8 mouse cellular contexts compared by ENCODE assay signal in genomic region chr4:44756134-44756951, GRCm38 (mm10). TPM values are rescaled to one million over a fixed set of nuclear protein-coding genes. Genes with fewer than 3 reads are reported as not detected.
DNase-seq lines count a peak whose midpoint lies in the region; ATAC-seq lines count a peak whose summit lies in the region.

No protein-coding gene starts in this region.

- peak; percentile 99 for ATAC-seq in forebrain, embryonic 14.5 days
- ATAC-seq in neural tube, embryonic 15.5 days (ENCODE audit: low FRiP score) = peak; percentile 99

- under 1% methylated on average over 60 of the region's 60 CpGs for WGBS in forebrain, embryonic 14.5 days
- WGBS in neural tube, embryonic 15.5 days = under 1% methylated on average over 60 of the region's 60 CpGs

- intact Hi-C loops in heart, postnatal 14 days (cut with DNase I) = no loop called here

- H3K27me3 ChIP-seq in forebrain, embryonic 14.5 days (replicated peaks; ENCODE audit: control insufficient read depth, insufficient read depth, low read length) = no peaks in the 10 kb centered on the region
- H3K27me3 ChIP-seq in neural tube, embryonic 15.5 days (replicated peaks) = no peaks in the 10 kb centered on the region

- peak overlapping the region; percentile 86 for H3K4me2 ChIP-seq in forebrain, embryonic 14.5 days (ENCODE audit: low read length)
- peak overlapping the region; percentile 73 for H3K4me2 ChIP-seq in neural tube, embryonic 15.5 days

- H3K4me3 ChIP-seq in forebrain, embryonic 14.5 days (ENCODE audit: low read depth, low read length) = peak overlapping the region; percentile 87
- H3K4me3 ChIP-seq in neural tube, embryonic 15.5 days (replicated peaks) = peak overlapping the region; percentile 100

- H3K4me1 ChIP-seq in forebrain, embryonic 14.5 days (ENCODE audit: control insufficient read depth, insufficient read depth, low read length) = no peaks in the 10 kb centered on the region
- peaks cover 16% of the 10 kb centered on the region for H3K4me1 ChIP-seq in neural tube, embryonic 15.5 days

- no peaks in the 10 kb centered on the region for H3K36me3 ChIP-seq in forebrain, embryonic 14.5 days (ENCODE audit: control insufficient read depth, insufficient read depth, low read length)
- H3K36me3 ChIP-seq in neural tube, embryonic 15.5 days = no peaks in the 10 kb centered on the region

- H3K9me3 ChIP-seq in forebrain, embryonic 14.5 days (replicated peaks; ENCODE audit: control insufficient read depth, low read length) = no peaks in the 10 kb centered on the region
- H3K9me3 ChIP-seq in neural tube, embryonic 15.5 days (replicated peaks) = no peaks in the 10 kb centered on the region

- H3K27ac ChIP-seq in forebrain, embryonic 14.5 days (ENCODE audit: low read depth, low read length) = peak overlapping the region; percentile 86
- H3K27ac ChIP-seq in neural tube, embryonic 15.5 days (replicated peaks) = peak overlapping the region; percentile 94

- peak; percentile 96 for DNase-seq in ES-CJ7 (ENCODE audit: low read depth, low spot score)
- peak; percentile 86 for DNase-seq in cerebellum, adult 11 months
- DNase-seq in forebrain, embryonic 14.5 days (ENCODE audit: low spot score) = peak; percentile 98
- DNase-seq in heart, postnatal 14 days = peak; percentile 89 to 91
- DNase-seq in layer of hippocampus, adult 11-12 months (ENCODE audit: low spot score) = peak; percentile 94
- DNase-seq in lung, adult 18-20 months = peak; percentile 96 to 97
- DNase-seq in testis, postnatal 14 days (ENCODE audit: low spot score) = peak; percentile 96

- H3K9ac ChIP-seq in forebrain, embryonic 14.5 days (ENCODE audit: low read length) = peak overlapping the region; percentile 94
- H3K9ac ChIP-seq in neural tube, embryonic 15.5 days (replicated peaks) = peak overlapping the region; percentile 97

RNA-seq across cellular contexts. Expression of gene Zcchc7, which starts 0.7 kb away (rescaled TPM):
- polyA plus RNA-seq in forebrain, embryonic 14.5 days (2014; fragmentation: Nextera tagmentation; extraction: Ambion mirVana) = 23.2 and 32.1 TPM in 2 replicates
- 10 to 100 TPM; 18.6 to 22.0 TPM for total RNA-seq in heart, postnatal 14 days (2021)
- polyA plus RNA-seq in neural tube, embryonic 15.5 days (2015; fragmentation: Nextera tagmentation; extraction: Ambion mirVana) = 37.9 and 39.4 TPM in 2 replicates

RNA-seq across cellular contexts. Expression of gene Pax5, which starts 46.1 kb away (rescaled TPM):
- 0.10 and 0.20 TPM in 2 replicates for polyA plus RNA-seq in forebrain, embryonic 14.5 days (2014; fragmentation: Nextera tagmentation; extraction: Ambion mirVana)
- under 1 TPM; 0.71 to 0.76 TPM for total RNA-seq in heart, postnatal 14 days (2021)
- 0.86 and 1.2 TPM in 2 replicates for polyA plus RNA-seq in neural tube, embryonic 15.5 days (2015; fragmentation: Nextera tagmentation; extraction: Ambion mirVana)

Comparison
In these comparisons a context has a peak if more than half of its experiments do, and no peak if none do; other contexts are left out.
1. Peak in every context shown above with its lines: DNase-seq, ATAC-seq, H3K4me3 ChIP-seq and H3K27ac ChIP-seq.